Mouse (Mus musculus) brain, embryonic 14.5 days (tissue): ENCODE data around the gene Trib3.

ENCODE experiments used
- CTCF ChIP-seq: fragments of 200-500 bp; IDR thresholded peaks from 2 replicates; pipeline ENCODE4 v1.5.1; 2012; ENCODE audit warnings: inconsistent platforms, mild to moderate bottlenecking, moderate library complexity, borderline replicate concordance; ENCODE audit not compliant: insufficient read depth, insufficient read length; ENCODE audit errors: extremely low read depth
- POLR2A ChIP-seq: fragments of 200-500 bp; IDR thresholded peaks from 2 replicates; pipeline ENCODE4 v1.6.1; 2012; ENCODE audit warnings: mild to moderate bottlenecking, inconsistent platforms, borderline replicate concordance; ENCODE audit not compliant: poor library complexity, insufficient read depth, insufficient read length, severe bottlenecking; ENCODE audit errors: extremely low read depth

- TF ChIP-seq CTCF (no peak), POLR2A (no peak)
Measured at GRCm38 (mm10) chr2:152336856-152337255, 7.0 kb downstream of the Trib3 start.
